Mouse (Mus musculus) intestine, embryonic 15.5 days (tissue): Measurements from ENCODE around the gene Keap1. TPM values are rescaled to one million over a fixed set of nuclear protein-coding genes. Genes with fewer than 3 reads are reported as not detected.
"Not testable (repeated sequence)": the region's sequence is repeated elsewhere in the genome, so short reads cannot be mapped to it uniquely, and the experiment has no call there.

Experiments used
- ATAC-seq: fragments of 200-750 bp; cut with Nextera tagmentation; 2 replicates; pipeline ENCODE4 v1.8.0; 2017; ENCODE audit warnings: moderate TSS enrichment, moderate library complexity
- H3K27ac ChIP-seq: fragments of 300-500 bp; sonication (generic); 2 replicates; pipeline ENCODE4 v1.5.1; 2015; ENCODE audit warnings: mild to moderate bottlenecking, inconsistent platforms
- H3K27me3 ChIP-seq: fragments of 300-500 bp; sonication (generic); replicated peaks from 2 replicates; pipeline ENCODE4 v1.6.1; 2015; ENCODE audit warnings: inconsistent platforms
- H3K36me3 ChIP-seq: fragments of 300-500 bp; sonication (generic); 2 replicates; pipeline ENCODE4 v1.6.1; 2015; ENCODE audit warnings: inconsistent platforms
- H3K4me1 ChIP-seq: fragments of 300-500 bp; sonication (generic); replicated peaks from 2 replicates; pipeline ENCODE4 v1.6.1; 2015; ENCODE audit warnings: inconsistent platforms
- H3K4me2 ChIP-seq: fragments of 300-500 bp; sonication (generic); replicated peaks from 2 replicates; pipeline ENCODE4 v1.6.1; 2015; ENCODE audit warnings: mild to moderate bottlenecking, inconsistent platforms
- H3K4me3 ChIP-seq: fragments of 300-500 bp; sonication (generic); replicated peaks from 2 replicates; pipeline ENCODE4 v1.5.1; 2015; ENCODE audit warnings: inconsistent platforms
- H3K9ac ChIP-seq: fragments of 300-500 bp; sonication (generic); 2 replicates; pipeline ENCODE4 v1.6.1; 2015; ENCODE audit warnings: inconsistent platforms
- H3K9me3 ChIP-seq: fragments of 300-500 bp; sonication (generic); 2 replicates; pipeline ENCODE4 v1.6.1; 2016; ENCODE audit warnings: inconsistent platforms
- WGBS: fragments of 180-500 bp; shearing (Covaris S2); methylation state at CpG from one replicate; pipeline ENCODE4 v1.1.7; 2015; 5-methylcytosine and 5-hydroxymethylcytosine counted together
- polyA plus RNA-seq: library from polyadenylated mRNA; unstranded; fragments of >200 nt; fragmentation: Nextera tagmentation; extraction: Ambion mirVana; gene quantifications from 2 replicates; pipeline ENCODE4 v1.2.1, GENCODE M21; 2015

Gene Keap1
- polyA plus RNA-seq, 1 experiment from 2014 or later: 55.8 TPM

- Histone ChIP-seq H3K27me3 (no peaks in the 10 kb centered on the region), H3K36me3 (peaks cover 70% of the 10 kb centered on the region), H3K27ac (no peak overlapping the region), H3K4me2 (no peak overlapping the region), H3K9ac (no peak overlapping the region), H3K4me3 (no peak overlapping the region), H3K4me1 (no peaks in the 10 kb centered on the region), H3K9me3 (no peaks in the 10 kb centered on the region)
- ATAC-seq: no peak
- 72% methylated on average over 7 of the region's 7 CpGs for WGBS
Observed at GRCm38 (mm10) chr9:21273520-21274228, 34.5 kb upstream of the Keap1 start.

- H3K9me3 ChIP-seq: no peaks in the 10 kb centered on the region
- H3K36me3 ChIP-seq: peaks cover 72% of the 10 kb centered on the region
- H3K4me1 ChIP-seq: no peaks in the 10 kb centered on the region
- ATAC-seq: no peak
- H3K4me3 ChIP-seq: no peak overlapping the region
- H3K27ac ChIP-seq: no peak overlapping the region
- no peak overlapping the region for H3K9ac ChIP-seq
- H3K27me3 ChIP-seq: no peaks in the 10 kb centered on the region
- H3K4me2 ChIP-seq: no peak overlapping the region
- 78% methylated on average over 8 of the region's 8 CpGs for WGBS
Observed at GRCm38 (mm10) chr9:21273094-21273493, 33.9 kb upstream of the Keap1 start.

GRCm38 (mm10) chr9:21272391-21272790 is 33.2 kb upstream of the Keap1 start:
- ATAC-seq: no peak
- H3K36me3 ChIP-seq: peaks cover 68% of the 10 kb centered on the region
- 87% methylated on average over 9 of the region's 9 CpGs for whole genome bisulfite sequencing
- no peaks in the 10 kb centered on the region for H3K9me3 ChIP-seq
- H3K27me3 ChIP-seq: no peaks in the 10 kb centered on the region
- no peaks in the 10 kb centered on the region for H3K4me1 ChIP-seq
- H3K9ac ChIP-seq: no peak overlapping the region
- no peak overlapping the region for H3K4me3 ChIP-seq
- H3K4me2 ChIP-seq: no peak overlapping the region
- no peak overlapping the region for H3K27ac ChIP-seq

GRCm38 (mm10) chr9:21269590-21269989 is 30.4 kb upstream of the Keap1 start:
- H3K4me1 ChIP-seq: peaks cover 14% of the 10 kb centered on the region
- H3K27ac ChIP-seq, H3K4me2 ChIP-seq, H3K9me3 ChIP-seq, H3K27me3 ChIP-seq, ATAC-seq, H3K9ac ChIP-seq, H3K4me3 ChIP-seq: not testable (repeated sequence)
- 86% methylated on average over 5 of the region's 5 CpGs for WGBS
- H3K36me3 ChIP-seq: peaks cover 57% of the 10 kb centered on the region

- H3K9ac ChIP-seq: no peak overlapping the region
- peaks cover 18% of the 10 kb centered on the region for H3K4me1 ChIP-seq
- no peak overlapping the region for H3K27ac ChIP-seq
- H3K27me3 ChIP-seq: no peaks in the 10 kb centered on the region
- no peak overlapping the region for H3K4me3 ChIP-seq
- H3K36me3 ChIP-seq: peaks cover 47% of the 10 kb centered on the region
- H3K9me3 ChIP-seq: no peaks in the 10 kb centered on the region
- no peak overlapping the region for H3K4me2 ChIP-seq
- 92% methylated on average over 16 of the region's 16 CpGs for WGBS
- ATAC-seq: no peak
Observed at GRCm38 (mm10) chr9:21268305-21268704, 29.1 kb upstream of the Keap1 start.

GRCm38 (mm10) chr9:21266889-21267288 is 27.7 kb upstream of the Keap1 start:
- Histone ChIP-seq H3K4me1 (peaks cover 18% of the 10 kb centered on the region), H3K4me3 (peak overlapping the region; percentile 61; the same call in 1 of the 2 replicates), H3K9ac (peak overlapping the region; percentile 68; the same call in 1 of the 2 replicates), H3K27me3 (no peaks in the 10 kb centered on the region), H3K36me3 (peaks cover 33% of the 10 kb centered on the region), H3K4me2 (peak overlapping the region; percentile 73), H3K27ac (no peak overlapping the region), H3K9me3 (no peaks in the 10 kb centered on the region)
- 86% methylated on average over 5 of the region's 5 CpGs for WGBS
- no peak for ATAC-seq

- Histone ChIP-seq H3K27ac (peak overlapping the region; percentile 52), H3K9ac (peak overlapping the region; percentile 68), H3K9me3 (no peaks in the 10 kb centered on the region), H3K4me1 (peaks cover 18% of the 10 kb centered on the region), H3K36me3 (peaks cover 23% of the 10 kb centered on the region), H3K4me3 (peak overlapping the region; percentile 61), H3K27me3 (no peaks in the 10 kb centered on the region), H3K4me2 (peak overlapping the region; percentile 73)
- WGBS: 5% methylated on average over 11 of the region's 11 CpGs
- ATAC-seq: peak; percentile 46
Observed at GRCm38 (mm10) chr9:21265611-21266010, 26.4 kb upstream of the Keap1 start.

GRCm38 (mm10) chr9:21265000-21265561 is 25.9 kb upstream of the Keap1 start, which contains the start of gene Atg4d:
TSS of gene Atg4d (plus strand) at chr9:21265293.
- peak within 1 kb of the TSS; percentile 73 for H3K4me2 ChIP-seq
- H3K9me3 ChIP-seq: no peaks in the 10 kb centered on the region
- H3K27ac ChIP-seq: peak within 1 kb of the TSS; percentile 52
- H3K27me3 ChIP-seq: no peaks in the 10 kb centered on the region
- WGBS: under 1% methylated on average over 42 of the region's 49 CpGs
- peaks cover 17% of the 10 kb centered on the region for H3K36me3 ChIP-seq
- ATAC-seq: peak; percentile 98
- peaks cover 18% of the 10 kb centered on the region for H3K4me1 ChIP-seq
- peak within 1 kb of the TSS; percentile 61 for H3K4me3 ChIP-seq
- H3K9ac ChIP-seq: peak within 1 kb of the TSS; percentile 68

GRCm38 (mm10) chr9:21264272-21264999 is 25.3 kb upstream of the Keap1 start:
- peak overlapping the region; percentile 29; the same call in 1 of the 2 replicates for H3K9ac ChIP-seq
- 19% methylated on average over 17 of the region's 17 CpGs for WGBS
- H3K4me3 ChIP-seq: peak overlapping the region; percentile 61
- H3K4me1 ChIP-seq: peaks cover 18% of the 10 kb centered on the region
- H3K4me2 ChIP-seq: peak overlapping the region; percentile 73
- peak overlapping the region; percentile 51 for H3K27ac ChIP-seq
- no peaks in the 10 kb centered on the region for H3K9me3 ChIP-seq
- peak; percentile 2 for ATAC-seq
- H3K27me3 ChIP-seq: no peaks in the 10 kb centered on the region
- peaks cover 13% of the 10 kb centered on the region for H3K36me3 ChIP-seq

GRCm38 (mm10) chr9:21261831-21262230 is 22.7 kb upstream of the Keap1 start:
- 0 out of 2 replicates have a peak, but pooled peaks cover 3% of the 10 kb centered on the region for H3K27me3 ChIP-seq
- ATAC-seq: no peak
- H3K9ac ChIP-seq: no peak overlapping the region
- 0 out of 2 replicates have a peak, but pooled peaks cover 2% of the 10 kb centered on the region for H3K36me3 ChIP-seq
- H3K4me1 ChIP-seq: peaks cover 16% of the 10 kb centered on the region
- H3K4me2 ChIP-seq: no peak overlapping the region
- H3K27ac ChIP-seq: no peak overlapping the region
- WGBS: 49% methylated on average over 2 of the region's 2 CpGs
- H3K4me3 ChIP-seq: no peak overlapping the region
- no peaks in the 10 kb centered on the region for H3K9me3 ChIP-seq

GRCm38 (mm10) chr9:21260491-21261040 is 21.4 kb upstream of the Keap1 start:
- no peak for ATAC-seq
- no peak overlapping the region for H3K27ac ChIP-seq
- peaks cover 4% of the 10 kb centered on the region for H3K4me1 ChIP-seq
- no peak overlapping the region for H3K4me3 ChIP-seq
- no peak overlapping the region for H3K9ac ChIP-seq
- 0 out of 2 replicates have a peak, but pooled peaks cover 3% of the 10 kb centered on the region for H3K27me3 ChIP-seq
- H3K9me3 ChIP-seq: no peaks in the 10 kb centered on the region
- no peak overlapping the region for H3K4me2 ChIP-seq
- WGBS: 76% methylated on average over 6 of the region's 6 CpGs
- H3K36me3 ChIP-seq: no peaks in the 10 kb centered on the region

GRCm38 (mm10) chr9:21256349-21256748 is 17.2 kb upstream of the Keap1 start:
- not testable (repeated sequence) for H3K4me1 ChIP-seq, H3K9me3 ChIP-seq, H3K27ac ChIP-seq, H3K9ac ChIP-seq, H3K36me3 ChIP-seq, H3K4me3 ChIP-seq, H3K4me2 ChIP-seq, ATAC-seq
- H3K27me3 ChIP-seq: peaks cover 18% of the 10 kb centered on the region
- WGBS: 81% methylated on average over 4 of the region's 4 CpGs
